Mouse (Mus musculus) C2C12 (cell line): ENCODE data around the gene Gm19684.

Source experiments
- CEBPB ChIP-seq: IDR thresholded peaks from one replicate; pipeline ENCODE4 v1.6.1; 2011; ENCODE audit warnings: low read depth, mild to moderate bottlenecking, control low read depth, moderate library complexity
- CTCF ChIP-seq: IDR thresholded peaks from one replicate; pipeline ENCODE4 v1.5.1; 2011; ENCODE audit not compliant: control insufficient read depth, insufficient read depth, insufficient read length
- FOSL1 ChIP-seq: IDR thresholded peaks from one replicate; pipeline ENCODE4 v1.8.0; 2011; ENCODE audit warnings: mild to moderate bottlenecking, low read length; ENCODE audit not compliant: poor library complexity, insufficient read depth, severe bottlenecking
- MAX ChIP-seq: IDR thresholded peaks from one replicate; pipeline ENCODE4 v1.6.1; 2011; ENCODE audit warnings: mild to moderate bottlenecking, control low read depth
- MYOD1 ChIP-seq: IDR thresholded peaks from one replicate; pipeline ENCODE4 v1.6.1; 2011; ENCODE audit warnings: low read depth; ENCODE audit not compliant: control insufficient read depth, insufficient read length
- MYOG ChIP-seq: IDR thresholded peaks from one replicate; pipeline ENCODE4 v1.6.1; 2011; ENCODE audit not compliant: control insufficient read depth, insufficient read length; ENCODE audit errors: extremely low read depth
- USF1 ChIP-seq: IDR thresholded peaks from one replicate; pipeline ENCODE4 v1.6.1; 2011; ENCODE audit warnings: low read depth, mild to moderate bottlenecking, control low read depth, moderate library complexity

- no peak for TF ChIP-seq CTCF
- TF ChIP-seq USF1 = no peak
- TF ChIP-seq MYOD1 = no peak
- no peak for TF ChIP-seq MYOG
- no peak for TF ChIP-seq CEBPB
- no peak for TF ChIP-seq MAX
- TF ChIP-seq FOSL1 = no peak
Observed at GRCm38 (mm10) chr17:36167306-36168038, 46.0 kb downstream of the Gm19684 start.
